Mouse (Mus musculus) liver, embryonic 12.5 days (tissue): ENCODE results near the gene Gpatch8. TPM values are rescaled to one million over a fixed set of nuclear protein-coding genes. Genes with fewer than 3 reads are reported as not detected.

Experiments used
- ATAC-seq: fragments of 200-750 bp; cut with Nextera tagmentation; 2 replicates; pipeline ENCODE4 v1.8.0; 2017; ENCODE audit warnings: moderate number of reproducible peaks, mild to moderate bottlenecking, moderate library complexity
- H3K27ac ChIP-seq: fragments of 300-500 bp; sonication (generic); 2 replicates; pipeline ENCODE4 v1.5.1; 2016; ENCODE audit warnings: mild to moderate bottlenecking
- H3K27me3 ChIP-seq: fragments of 300-500 bp; sonication (generic); replicated peaks from 2 replicates; pipeline ENCODE4 v1.6.1; 2016; ENCODE audit warnings: mild to moderate bottlenecking, moderate library complexity
- H3K36me3 ChIP-seq: fragments of 300-500 bp; sonication (generic); 2 replicates; pipeline ENCODE4 v1.6.1; 2016; ENCODE audit warnings: mild to moderate bottlenecking, moderate library complexity
- H3K4me1 ChIP-seq: fragments of 300-500 bp; sonication (generic); 2 replicates; pipeline ENCODE4 v1.6.1; 2016
- H3K4me2 ChIP-seq: fragments of 300-500 bp; sonication (generic); 2 replicates; pipeline ENCODE4 v1.6.1; 2016; ENCODE audit warnings: mild to moderate bottlenecking, moderate library complexity
- H3K4me3 ChIP-seq: fragments of 300-500 bp; sonication (generic); 2 replicates; pipeline ENCODE4 v1.5.1; 2016; ENCODE audit warnings: mild to moderate bottlenecking, moderate library complexity
- H3K9ac ChIP-seq: fragments of 300-500 bp; sonication (generic); 2 replicates; pipeline ENCODE4 v1.6.1; 2016; ENCODE audit warnings: mild to moderate bottlenecking, moderate library complexity
- H3K9me3 ChIP-seq: fragments of 300-500 bp; sonication (generic); replicated peaks from 2 replicates; pipeline ENCODE4 v1.6.1; 2016; ENCODE audit warnings: mild to moderate bottlenecking, moderate library complexity
- WGBS: fragments of 180-500 bp; shearing (Covaris S2); methylation state at CpG from one replicate; pipeline ENCODE4 v1.1.7; 2016; ENCODE audit not compliant: insufficient replicate concordance; 5-methylcytosine and 5-hydroxymethylcytosine counted together
- polyA plus RNA-seq: library from polyadenylated mRNA; unstranded; fragments of >200 nt; fragmentation: Nextera tagmentation; extraction: Ambion mirVana; gene quantifications from 2 replicates; pipeline ENCODE4 v1.2.1, GENCODE M21; 2016

Gpatch8 gene
- polyA plus RNA-seq, 1 experiment from 2014 or later = 26.5 TPM

DNA sequence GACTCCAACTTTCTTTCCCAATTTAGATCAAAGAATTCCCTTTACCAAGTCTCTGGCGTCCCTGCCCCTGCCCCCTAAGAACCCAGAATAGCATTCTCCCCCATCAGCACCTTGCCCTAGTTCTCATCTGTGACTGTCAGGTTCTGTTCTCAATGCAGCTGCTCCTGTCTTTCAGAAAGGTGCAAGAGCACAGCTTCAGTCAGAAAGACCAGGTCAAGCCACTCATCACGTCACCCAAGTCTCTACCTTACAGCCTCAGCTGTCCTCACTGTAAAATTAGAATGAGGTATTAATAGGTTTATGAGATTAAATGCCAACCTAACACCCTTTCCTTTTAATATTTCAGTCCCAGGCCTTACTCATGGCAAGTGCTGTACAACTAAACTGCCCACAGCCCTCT lies 63.0 kb downstream of the Gpatch8 start:
- 87% methylated on average over 2 of the region's 2 CpGs for WGBS
- H3K4me1 ChIP-seq = peaks cover 18% of the 10 kb centered on the region
- no peak for ATAC-seq
- H3K27ac ChIP-seq = no peak overlapping the region
- no peak overlapping the region for H3K4me2 ChIP-seq
- no peak overlapping the region for H3K4me3 ChIP-seq
- H3K9me3 ChIP-seq = no peaks in the 10 kb centered on the region
- H3K9ac ChIP-seq = no peak overlapping the region
- no peaks in the 10 kb centered on the region for H3K27me3 ChIP-seq
- peaks cover 54% of the 10 kb centered on the region for H3K36me3 ChIP-seq

DNA sequence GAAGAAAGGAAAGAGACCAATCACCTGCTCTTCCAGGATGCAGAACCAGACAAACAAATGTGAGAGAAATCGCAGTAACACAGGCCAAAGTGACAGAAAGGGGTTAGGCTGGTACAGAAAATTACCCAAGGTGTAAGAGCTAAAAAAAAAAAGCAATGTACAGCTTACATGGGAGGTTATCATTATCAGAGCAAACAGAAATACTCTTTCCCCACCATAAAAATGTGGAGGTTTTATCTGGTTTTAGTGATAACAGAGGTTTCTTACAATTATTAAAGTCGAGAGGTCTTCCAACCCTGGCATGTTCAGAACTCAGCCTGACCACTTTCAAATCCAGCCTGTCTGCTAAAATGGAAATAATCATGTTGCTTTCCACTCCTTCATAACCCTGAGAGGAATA lies 68.3 kb downstream of the Gpatch8 start:
- Histone ChIP-seq H3K36me3 (peaks cover 54% of the 10 kb centered on the region), H3K4me3 (no peak overlapping the region), H3K27me3 (no peaks in the 10 kb centered on the region), H3K9ac (no peak overlapping the region), H3K4me1 (peaks cover 19% of the 10 kb centered on the region), H3K27ac (no peak overlapping the region), H3K9me3 (no peaks in the 10 kb centered on the region), H3K4me2 (no peak overlapping the region)
- ATAC-seq = no peak
- 49% methylated on average over 2 of the region's 2 CpGs for WGBS

- WGBS = 60% methylated on average over 11 of the region's 11 CpGs
These were observed 69.3 kb downstream of the Gpatch8 start for GRCm38 (mm10) chr11:102486733-102487386.

DNA sequence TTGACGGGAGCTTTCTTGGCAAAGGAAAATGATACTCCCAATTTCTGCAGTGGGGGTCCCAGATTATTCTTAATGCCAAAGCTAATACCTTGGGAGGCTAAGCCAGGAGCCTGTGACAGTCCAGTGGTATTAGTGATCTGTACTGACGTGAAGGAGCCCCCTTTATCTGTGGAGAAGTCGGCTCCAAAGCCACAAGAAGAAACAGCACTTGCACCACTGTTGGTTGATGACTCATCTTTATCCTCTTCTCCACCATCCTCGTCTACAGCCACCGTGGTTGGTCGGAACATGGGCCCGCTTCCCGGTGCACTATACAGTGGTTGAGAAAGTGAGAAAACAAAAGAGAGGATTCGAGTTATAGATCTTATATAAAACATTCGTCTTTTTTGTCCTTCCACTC lies 74.4 kb downstream of the Gpatch8 start:
- no peak overlapping the region for H3K27ac ChIP-seq
- H3K4me2 ChIP-seq = no peak overlapping the region
- 0 out of 2 replicates have a peak, but pooled peaks cover 1% of the 10 kb centered on the region for H3K4me1 ChIP-seq
- 49% methylated on average over 10 of the region's 10 CpGs for WGBS
- no peak overlapping the region for H3K4me3 ChIP-seq
- H3K9me3 ChIP-seq = no peaks in the 10 kb centered on the region
- H3K27me3 ChIP-seq = no peaks in the 10 kb centered on the region
- H3K36me3 ChIP-seq = peaks cover 88% of the 10 kb centered on the region
- H3K9ac ChIP-seq = no peak overlapping the region
- no peak for ATAC-seq

More at GRCm38 (mm10) chr11:102486733-102487386, 69.3 kb downstream of the Gpatch8 start:
- Histone ChIP-seq H3K4me1 (peaks cover 19% of the 10 kb centered on the region), H3K9me3 (no peaks in the 10 kb centered on the region), H3K4me3 (no peak overlapping the region), H3K4me2 (no peak overlapping the region), H3K36me3 (peaks cover 56% of the 10 kb centered on the region), H3K27ac (no peak overlapping the region), H3K27me3 (no peaks in the 10 kb centered on the region), H3K9ac (no peak overlapping the region)
- peak; percentile 65; the same call in 1 of the 2 replicates for ATAC-seq

DNA sequence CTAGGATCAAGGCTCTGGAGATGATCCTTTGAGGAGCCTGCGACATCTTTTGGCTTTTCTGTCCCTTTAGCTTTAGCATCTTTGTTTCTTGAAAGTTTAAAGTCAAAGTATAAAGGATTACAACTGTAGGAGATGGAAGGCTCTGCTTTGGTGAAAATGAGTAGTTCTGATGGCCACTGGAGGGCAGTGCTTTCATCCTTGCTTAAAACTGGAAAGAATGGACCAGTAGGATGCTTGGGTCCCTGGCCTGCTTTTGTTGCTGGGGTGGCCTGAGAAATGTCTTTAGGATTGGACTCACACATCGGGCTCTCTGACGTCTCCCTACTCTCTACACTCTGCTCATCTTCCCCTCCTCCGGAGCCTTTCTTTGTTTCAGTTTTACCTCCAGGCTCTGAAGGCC lies 75.3 kb downstream of the Gpatch8 start:
- H3K4me3 ChIP-seq = no peak overlapping the region

DNA sequence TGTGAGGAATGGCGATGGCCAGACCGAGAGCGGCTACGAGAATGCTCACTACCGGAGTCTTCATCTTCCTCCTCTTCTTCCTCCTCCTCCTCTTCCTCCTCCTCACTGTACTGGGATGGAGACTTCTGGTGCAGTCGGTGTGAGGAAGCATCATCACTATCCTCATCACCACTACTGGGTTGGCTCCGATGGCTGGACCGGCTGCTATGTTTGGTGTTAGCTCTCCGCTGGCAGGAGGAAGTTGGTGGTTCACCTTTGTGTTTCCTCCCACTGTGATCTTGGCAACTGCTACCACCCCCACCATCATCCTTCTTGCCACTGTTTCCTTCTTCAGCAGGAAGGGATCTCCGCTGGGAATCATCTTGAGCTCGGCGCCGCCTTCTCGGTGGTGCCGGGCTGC lies 76.1 kb downstream of the Gpatch8 start:
- no peaks in the 10 kb centered on the region for H3K27me3 ChIP-seq
- peaks cover 13% of the 10 kb centered on the region for H3K4me1 ChIP-seq
- H3K36me3 ChIP-seq = peaks cover 72% of the 10 kb centered on the region
- H3K9me3 ChIP-seq = no peaks in the 10 kb centered on the region
- H3K4me2 ChIP-seq = no peak overlapping the region
- no peak overlapping the region for H3K4me3 ChIP-seq
- 89% methylated on average over 15 of the region's 15 CpGs for WGBS
- no peak for ATAC-seq
- no peak overlapping the region for H3K9ac ChIP-seq
- H3K27ac ChIP-seq = peak overlapping the region; percentile 25; the same call in 1 of the 2 replicates

More for the DNA sequence above, 75.3 kb downstream of the Gpatch8 start:
- H3K4me2 ChIP-seq = no peak overlapping the region
- H3K27ac ChIP-seq = no peak overlapping the region
- H3K9me3 ChIP-seq = no peaks in the 10 kb centered on the region
- H3K4me1 ChIP-seq = 0 out of 2 replicates have a peak, but pooled peaks cover 5% of the 10 kb centered on the region
- H3K9ac ChIP-seq = no peak overlapping the region; the same call in 1 of the 2 replicates
- peaks cover 79% of the 10 kb centered on the region for H3K36me3 ChIP-seq
- no peak for ATAC-seq
- WGBS = 89% methylated on average over 4 of the region's 4 CpGs
- H3K27me3 ChIP-seq = no peaks in the 10 kb centered on the region

GRCm38 (mm10) chr11:102479581-102479980 lies 76.6 kb downstream of the Gpatch8 start:
- Histone ChIP-seq H3K27me3 (no peaks in the 10 kb centered on the region), H3K9ac (no peak overlapping the region), H3K4me3 (no peak overlapping the region), H3K27ac (peak overlapping the region; percentile 25; the same call in 1 of the 2 replicates), H3K9me3 (no peaks in the 10 kb centered on the region), H3K4me1 (peaks cover 17% of the 10 kb centered on the region), H3K4me2 (no peak overlapping the region), H3K36me3 (peaks cover 67% of the 10 kb centered on the region)
- no peak for ATAC-seq
- WGBS = 93% methylated on average over 23 of the region's 23 CpGs

GRCm38 (mm10) chr11:102478671-102479070 lies 77.5 kb downstream of the Gpatch8 start:
- whole genome bisulfite sequencing = 78% methylated on average over 3 of the region's 3 CpGs

DNA sequence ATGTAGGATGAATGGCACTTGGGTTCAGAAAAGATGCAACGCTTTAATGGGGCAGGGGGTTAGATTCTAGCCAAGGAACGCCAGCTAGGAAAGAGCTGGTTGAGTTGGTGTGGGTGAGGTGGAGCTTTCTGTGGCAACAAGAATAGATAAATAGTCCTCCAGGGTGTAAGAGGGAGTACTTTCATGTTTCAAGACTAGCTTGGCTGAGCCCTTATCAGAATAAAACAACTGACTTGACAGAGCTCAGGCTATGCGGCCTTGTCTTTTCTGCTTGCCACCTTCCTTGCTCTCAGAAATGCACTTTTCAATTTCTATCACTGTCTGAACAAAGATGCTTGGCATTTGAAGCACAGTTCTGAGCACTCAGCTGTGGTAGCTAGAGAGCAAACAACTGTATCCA lies 81.2 kb downstream of the Gpatch8 start:
- no peaks in the 10 kb centered on the region for H3K27me3 ChIP-seq
- H3K4me3 ChIP-seq = no peak overlapping the region
- peak; percentile 53; the same call in 1 of the 2 replicates for ATAC-seq
- H3K4me2 ChIP-seq = no peak overlapping the region
- peaks cover 30% of the 10 kb centered on the region for H3K4me1 ChIP-seq
- no peak overlapping the region; the same call in 1 of the 2 replicates for H3K9ac ChIP-seq
- whole genome bisulfite sequencing = 50% methylated on average over 3 of the region's 3 CpGs
- peaks cover 28% of the 10 kb centered on the region for H3K36me3 ChIP-seq
- H3K27ac ChIP-seq = peak overlapping the region; percentile 70
- no peaks in the 10 kb centered on the region for H3K9me3 ChIP-seq

More at GRCm38 (mm10) chr11:102478671-102479070, 77.5 kb downstream of the Gpatch8 start:
- Histone ChIP-seq H3K4me1 (peaks cover 17% of the 10 kb centered on the region), H3K9me3 (no peaks in the 10 kb centered on the region), H3K36me3 (peaks cover 60% of the 10 kb centered on the region), H3K9ac (no peak overlapping the region), H3K4me3 (no peak overlapping the region), H3K27ac (no peak overlapping the region), H3K27me3 (no peaks in the 10 kb centered on the region), H3K4me2 (no peak overlapping the region)
- ATAC-seq = no peak

DNA sequence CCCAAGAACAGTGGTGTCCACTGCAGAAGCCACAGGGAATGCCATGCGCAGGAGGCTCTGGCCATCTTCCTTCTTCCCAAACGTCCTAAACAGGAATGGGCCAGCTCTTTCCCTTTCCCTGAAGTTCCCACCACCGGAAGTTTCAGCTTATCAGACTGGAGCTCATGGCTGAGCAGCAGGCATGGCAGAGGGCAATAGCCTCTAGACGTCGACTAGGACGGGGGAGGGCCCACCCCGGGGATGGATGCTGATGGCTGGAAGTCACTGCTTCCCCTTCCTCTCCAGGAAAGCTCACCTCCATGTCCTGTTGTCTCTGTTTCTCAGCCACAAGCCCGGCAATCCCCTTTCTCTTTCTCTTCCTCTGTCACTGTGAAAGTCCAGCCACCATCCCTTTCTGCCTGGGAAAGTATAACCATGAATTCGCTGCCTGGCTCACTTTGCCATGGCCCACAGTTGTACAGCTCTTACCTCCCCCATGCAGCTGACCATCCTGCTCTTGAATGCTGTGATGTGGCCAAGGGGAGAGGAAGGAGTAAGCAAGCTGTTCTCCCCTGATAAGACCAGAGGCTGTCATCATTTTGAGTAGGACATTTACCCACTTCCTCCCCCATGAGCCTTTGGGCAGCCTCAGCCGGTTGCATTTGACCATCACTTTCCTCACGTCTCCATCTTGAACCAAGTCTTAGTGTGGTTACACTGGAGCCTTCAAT lies 86.4 kb downstream of the Gpatch8 start, which contains the start of gene Itga2b:
Itga2b (minus strand) TSS at position 475 of the 710 bp plus-strand sequence.
- 7% methylated on average over 11 of the region's 11 CpGs for whole genome bisulfite sequencing
- H3K4me3 ChIP-seq = peak within 1 kb of the TSS; percentile 60
- H3K9ac ChIP-seq = peak within 1 kb of the TSS; percentile 75

DNA sequence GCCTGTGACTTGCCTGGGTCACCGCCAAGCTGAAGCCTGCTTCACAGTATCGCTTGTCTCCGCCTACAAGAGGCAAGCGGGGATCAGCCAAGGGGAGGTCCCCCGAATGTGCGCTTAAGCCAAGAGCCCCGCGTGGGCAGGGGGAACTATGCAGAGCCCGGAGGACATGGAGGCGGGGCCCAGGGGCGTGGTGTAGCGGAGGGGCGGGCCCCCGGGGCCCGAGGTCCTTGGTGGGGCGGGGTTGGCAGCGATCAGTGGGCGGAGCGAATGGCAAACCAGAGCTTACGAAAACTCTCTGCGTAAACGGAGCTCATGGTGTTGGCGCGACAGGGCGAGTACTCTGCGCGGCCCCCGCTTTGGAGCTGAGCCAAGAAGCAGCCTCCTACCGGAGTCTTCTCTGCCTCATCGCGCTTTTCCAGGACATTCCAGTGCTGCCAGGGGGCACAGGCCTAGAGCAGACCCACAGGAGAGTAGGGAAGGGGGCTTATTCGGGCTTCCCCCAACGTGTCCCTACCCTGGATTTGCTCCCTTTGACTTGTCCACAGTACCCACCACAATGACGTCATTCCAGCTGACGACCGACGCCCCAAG lies 89.1 kb downstream of the Gpatch8 start:
- H3K9ac ChIP-seq = peak overlapping the region; percentile 75
- no peaks in the 10 kb centered on the region; the same call in 1 of the 2 replicates for H3K36me3 ChIP-seq
- peak overlapping the region; percentile 60 for H3K4me3 ChIP-seq
- peak; percentile 83 for ATAC-seq
- H3K4me1 ChIP-seq = peaks cover 74% of the 10 kb centered on the region
- whole genome bisulfite sequencing = under 1% methylated on average over 37 of the region's 37 CpGs
- no peaks in the 10 kb centered on the region for H3K9me3 ChIP-seq
- H3K27ac ChIP-seq = peak overlapping the region; percentile 92
- H3K27me3 ChIP-seq = 0 out of 2 replicates have a peak, but pooled peaks cover 7% of the 10 kb centered on the region
- H3K4me2 ChIP-seq = peak overlapping the region; percentile 97

More for the DNA sequence above, 86.4 kb downstream of the Gpatch8 start, which contains the start of gene Itga2b:
- H3K27ac ChIP-seq = peak within 1 kb of the TSS; percentile 89
- H3K9me3 ChIP-seq = no peaks in the 10 kb centered on the region
- peak; percentile 84 for ATAC-seq
- H3K4me1 ChIP-seq = peaks cover 60% of the 10 kb centered on the region
- H3K36me3 ChIP-seq = no peaks in the 10 kb centered on the region; the same call in 1 of the 2 replicates
- 0 out of 2 replicates have a peak, but pooled peaks cover 6% of the 10 kb centered on the region for H3K27me3 ChIP-seq
- peak within 1 kb of the TSS; percentile 97 for H3K4me2 ChIP-seq
